Mouse (Mus musculus): ENCODE data around the gene Slc44a1. TPM values are rescaled to one million over a fixed set of nuclear protein-coding genes. Genes with fewer than 3 reads are reported as not detected.

Gene Slc44a1
- polyA plus RNA-seq, 1 experiment from 2014 or later: 19.5 TPM

- Histone ChIP-seq H3K36me3 (ENCODE audit: control insufficient read depth, insufficient read depth, low read length) (no peaks in the 10 kb centered on the region), H3K27ac (ENCODE audit: low read depth, low read length) (peak overlapping the region; percentile 86), H3K4me2 (peak overlapping the region; percentile 95), H3K27me3 (ENCODE audit: control insufficient read depth, insufficient read depth, low read length) (no peaks in the 10 kb centered on the region; the same call in 1 of the 2 replicates), H3K9me3 (replicated peaks; ENCODE audit: control insufficient read depth, low read length) (no peaks in the 10 kb centered on the region), H3K4me3 (ENCODE audit: low read depth, low read length) (peak overlapping the region; percentile 92), H3K9ac (ENCODE audit: low read depth, low read length) (peak overlapping the region; percentile 84), H3K4me1 (ENCODE audit: control insufficient read depth, insufficient read depth, low read length) (peaks cover 13% of the 10 kb centered on the region)
- 13% methylated on average over 9 of the region's 9 CpGs for whole genome bisulfite sequencing (ENCODE audit: insufficient replicate concordance)
- ATAC-seq (replicated peaks; ENCODE audit: insufficient number of reproducible peaks, low FRiP score, low TSS enrichment): no peak
Observed at GRCm38 (mm10) chr4:53439636-53440009, 590 bp upstream of the Slc44a1 start.

- WGBS (ENCODE audit: insufficient replicate concordance): under 1% methylated on average over 44 of the region's 45 CpGs
- peak overlapping the region; percentile 92 for H3K4me3 ChIP-seq (ENCODE audit: low read depth, low read length)
- H3K4me1 ChIP-seq (ENCODE audit: control insufficient read depth, insufficient read depth, low read length): peaks cover 13% of the 10 kb centered on the region
Observed at GRCm38 (mm10) chr4:53440816-53441571, 781 bp downstream of the Slc44a1 start.

GRCm38 (mm10) chr4:53441683-53442082 is 1.5 kb downstream of the Slc44a1 start:
- no peak overlapping the region for H3K27ac ChIP-seq (ENCODE audit: low read depth, low read length)
- WGBS (ENCODE audit: insufficient replicate concordance): 37% methylated on average over 4 of the region's 4 CpGs

More at GRCm38 (mm10) chr4:53440816-53441571, 781 bp downstream of the Slc44a1 start:
- Histone ChIP-seq H3K27ac (ENCODE audit: low read depth, low read length) (peak overlapping the region; percentile 86), H3K9ac (ENCODE audit: low read depth, low read length) (peak overlapping the region; percentile 84), H3K36me3 (ENCODE audit: control insufficient read depth, insufficient read depth, low read length) (no peaks in the 10 kb centered on the region), H3K4me2 (peak overlapping the region; percentile 95), H3K27me3 (ENCODE audit: control insufficient read depth, insufficient read depth, low read length) (no peaks in the 10 kb centered on the region; the same call in 1 of the 2 replicates), H3K9me3 (replicated peaks; ENCODE audit: control insufficient read depth, low read length) (no peaks in the 10 kb centered on the region)
- ATAC-seq (replicated peaks; ENCODE audit: insufficient number of reproducible peaks, low FRiP score, low TSS enrichment): no peak

GRCm38 (mm10) chr4:53446216-53446615 is 6.0 kb downstream of the Slc44a1 start:
- no peak for ATAC-seq (replicated peaks; ENCODE audit: insufficient number of reproducible peaks, low FRiP score, low TSS enrichment)
- peaks cover 13% of the 10 kb centered on the region for H3K4me1 ChIP-seq (ENCODE audit: control insufficient read depth, insufficient read depth, low read length)
- H3K9ac ChIP-seq (ENCODE audit: low read depth, low read length): no peak overlapping the region
- no peak overlapping the region for H3K4me2 ChIP-seq
- no peaks in the 10 kb centered on the region for H3K9me3 ChIP-seq (replicated peaks; ENCODE audit: control insufficient read depth, low read length)
- H3K36me3 ChIP-seq (ENCODE audit: control insufficient read depth, insufficient read depth, low read length): no peaks in the 10 kb centered on the region
- H3K27me3 ChIP-seq (ENCODE audit: control insufficient read depth, insufficient read depth, low read length): no peaks in the 10 kb centered on the region
- no peak overlapping the region for H3K27ac ChIP-seq (ENCODE audit: low read depth, low read length)
- 70% methylated on average over 3 of the region's 3 CpGs for WGBS (ENCODE audit: insufficient replicate concordance)
- H3K4me3 ChIP-seq (ENCODE audit: low read depth, low read length): no peak overlapping the region

More at GRCm38 (mm10) chr4:53441683-53442082, 1.5 kb downstream of the Slc44a1 start:
- no peak for ATAC-seq (replicated peaks; ENCODE audit: insufficient number of reproducible peaks, low FRiP score, low TSS enrichment)
- H3K27me3 ChIP-seq (ENCODE audit: control insufficient read depth, insufficient read depth, low read length): no peaks in the 10 kb centered on the region; the same call in 1 of the 2 replicates
- H3K9ac ChIP-seq (ENCODE audit: low read depth, low read length): no peak overlapping the region
- peak overlapping the region; percentile 92 for H3K4me3 ChIP-seq (ENCODE audit: low read depth, low read length)
- H3K9me3 ChIP-seq (replicated peaks; ENCODE audit: control insufficient read depth, low read length): no peaks in the 10 kb centered on the region
- H3K4me2 ChIP-seq: peak overlapping the region; percentile 95
- H3K36me3 ChIP-seq (ENCODE audit: control insufficient read depth, insufficient read depth, low read length): no peaks in the 10 kb centered on the region
- peaks cover 13% of the 10 kb centered on the region for H3K4me1 ChIP-seq (ENCODE audit: control insufficient read depth, insufficient read depth, low read length)

GRCm38 (mm10) chr4:53447773-53448172 is 7.6 kb downstream of the Slc44a1 start:
- Histone ChIP-seq H3K4me3 (ENCODE audit: low read depth, low read length) (no peak overlapping the region), H3K9me3 (replicated peaks; ENCODE audit: control insufficient read depth, low read length) (no peaks in the 10 kb centered on the region), H3K27ac (ENCODE audit: low read depth, low read length) (no peak overlapping the region), H3K27me3 (ENCODE audit: control insufficient read depth, insufficient read depth, low read length) (no peaks in the 10 kb centered on the region), H3K9ac (ENCODE audit: low read depth, low read length) (no peak overlapping the region), H3K36me3 (ENCODE audit: control insufficient read depth, insufficient read depth, low read length) (no peaks in the 10 kb centered on the region), H3K4me2 (no peak overlapping the region), H3K4me1 (ENCODE audit: control insufficient read depth, insufficient read depth, low read length) (peaks cover 20% of the 10 kb centered on the region)
- WGBS (ENCODE audit: insufficient replicate concordance): 86% methylated on average over 4 of the region's 4 CpGs
- ATAC-seq (replicated peaks; ENCODE audit: insufficient number of reproducible peaks, low FRiP score, low TSS enrichment): no peak

- no peak overlapping the region for H3K27ac ChIP-seq (ENCODE audit: low read depth, low read length)
- H3K9ac ChIP-seq (ENCODE audit: low read depth, low read length): no peak overlapping the region
- no peak overlapping the region for H3K4me2 ChIP-seq
- no peaks in the 10 kb centered on the region for H3K27me3 ChIP-seq (ENCODE audit: control insufficient read depth, insufficient read depth, low read length)
- 72% methylated on average over 7 of the region's 7 CpGs for WGBS (ENCODE audit: insufficient replicate concordance)
- peaks cover 30% of the 10 kb centered on the region for H3K4me1 ChIP-seq (ENCODE audit: control insufficient read depth, insufficient read depth, low read length)
- no peak overlapping the region for H3K4me3 ChIP-seq (ENCODE audit: low read depth, low read length)
- H3K36me3 ChIP-seq (ENCODE audit: control insufficient read depth, insufficient read depth, low read length): no peaks in the 10 kb centered on the region
- H3K9me3 ChIP-seq (replicated peaks; ENCODE audit: control insufficient read depth, low read length): no peaks in the 10 kb centered on the region
- no peak for ATAC-seq (replicated peaks; ENCODE audit: insufficient number of reproducible peaks, low FRiP score, low TSS enrichment)
Observed at GRCm38 (mm10) chr4:53450736-53451135, 10.5 kb downstream of the Slc44a1 start.

GRCm38 (mm10) chr4:53451887-53452286 is 11.7 kb downstream of the Slc44a1 start:
- Histone ChIP-seq H3K4me2 (no peak overlapping the region), H3K9me3 (replicated peaks; ENCODE audit: control insufficient read depth, low read length) (no peaks in the 10 kb centered on the region), H3K9ac (ENCODE audit: low read depth, low read length) (no peak overlapping the region), H3K4me1 (ENCODE audit: control insufficient read depth, insufficient read depth, low read length) (peaks cover 30% of the 10 kb centered on the region), H3K27me3 (ENCODE audit: control insufficient read depth, insufficient read depth, low read length) (no peaks in the 10 kb centered on the region), H3K4me3 (ENCODE audit: low read depth, low read length) (no peak overlapping the region), H3K27ac (ENCODE audit: low read depth, low read length) (no peak overlapping the region), H3K36me3 (ENCODE audit: control insufficient read depth, insufficient read depth, low read length) (no peaks in the 10 kb centered on the region)
- WGBS (ENCODE audit: insufficient replicate concordance): 51% methylated on average over 4 of the region's 4 CpGs
- no peak for ATAC-seq (replicated peaks; ENCODE audit: insufficient number of reproducible peaks, low FRiP score, low TSS enrichment)

- Histone ChIP-seq H3K27me3 (ENCODE audit: control insufficient read depth, insufficient read depth, low read length) (no peaks in the 10 kb centered on the region), H3K27ac (ENCODE audit: low read depth, low read length) (peak overlapping the region; percentile 77), H3K4me3 (ENCODE audit: low read depth, low read length) (no peak overlapping the region), H3K4me1 (ENCODE audit: control insufficient read depth, insufficient read depth, low read length) (peaks cover 30% of the 10 kb centered on the region), H3K4me2 (no peak overlapping the region), H3K9ac (ENCODE audit: low read depth, low read length) (no peak overlapping the region), H3K36me3 (ENCODE audit: control insufficient read depth, insufficient read depth, low read length) (no peaks in the 10 kb centered on the region), H3K9me3 (replicated peaks; ENCODE audit: control insufficient read depth, low read length) (no peaks in the 10 kb centered on the region)
- 38% methylated on average over 1 of the region's 1 CpGs for WGBS (ENCODE audit: insufficient replicate concordance)
- ATAC-seq (replicated peaks; ENCODE audit: insufficient number of reproducible peaks, low FRiP score, low TSS enrichment): no peak
Observed at GRCm38 (mm10) chr4:53452457-53452856, 12.2 kb downstream of the Slc44a1 start.

Measured in heart, embryonic 11.5 days (tissue).